Mouse (Mus musculus): Measurements from ENCODE around the gene Zcchc8. TPM values are rescaled to one million over a fixed set of nuclear protein-coding genes. Genes with fewer than 3 reads are reported as not detected.

Gene Zcchc8
- total RNA-seq, 2 experiments from 2014 or later, result 50.5 to 50.7 TPM

DNA sequence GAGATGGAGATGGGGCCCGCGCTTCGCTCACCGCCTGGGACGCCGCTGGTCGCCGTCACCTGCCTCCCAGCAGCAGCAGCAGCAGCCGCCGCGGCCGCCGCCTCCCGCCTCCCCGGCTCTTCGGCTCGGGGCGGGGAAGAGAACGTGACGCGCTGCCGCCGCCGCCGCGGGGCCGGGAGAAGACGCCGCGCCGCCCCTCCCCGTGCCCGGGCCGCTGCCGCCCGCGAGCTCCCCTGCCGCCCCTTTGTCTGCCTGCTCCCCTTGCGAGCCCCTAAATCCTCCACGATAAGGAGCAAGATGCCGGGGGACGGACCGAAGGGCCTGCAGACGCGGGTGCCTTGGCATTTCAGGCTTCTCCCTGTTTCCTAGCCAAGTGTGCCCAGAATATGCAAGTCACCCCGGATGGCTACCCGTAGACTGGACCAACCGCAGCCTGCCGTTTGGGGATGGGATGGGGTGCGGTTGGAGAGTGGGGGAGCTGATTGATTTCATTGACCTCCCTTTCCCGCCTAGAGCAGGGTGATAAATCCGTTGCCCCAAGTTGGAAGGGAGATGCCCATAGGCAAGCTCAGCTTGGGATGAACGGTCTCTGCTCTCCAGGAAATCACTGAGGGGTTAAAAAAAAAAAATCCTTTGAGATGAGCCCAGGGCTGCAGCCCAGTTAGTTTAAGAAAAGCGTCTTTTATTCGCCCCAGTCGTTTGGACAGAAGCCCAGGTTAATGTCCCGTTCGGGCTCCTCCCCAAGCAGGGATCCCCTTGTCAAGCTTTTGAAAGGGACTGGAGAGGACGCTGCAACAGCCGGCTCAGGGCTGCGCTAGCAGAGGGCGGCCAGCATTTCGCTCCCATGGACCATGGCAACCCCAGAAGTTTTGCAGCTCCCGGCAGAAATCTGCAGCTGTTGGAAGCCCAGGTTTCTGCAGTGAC lies 36.4 kb downstream of the Zcchc8 start, which contains the start of gene Clip1:
Gene Clip1 (minus strand): TSS at position 398 of the 924 bp plus-strand sequence.
- peak; percentile 71 to 80 for DNase-seq (ENCODE audit: low spot score in 2 of 2)

DNA sequence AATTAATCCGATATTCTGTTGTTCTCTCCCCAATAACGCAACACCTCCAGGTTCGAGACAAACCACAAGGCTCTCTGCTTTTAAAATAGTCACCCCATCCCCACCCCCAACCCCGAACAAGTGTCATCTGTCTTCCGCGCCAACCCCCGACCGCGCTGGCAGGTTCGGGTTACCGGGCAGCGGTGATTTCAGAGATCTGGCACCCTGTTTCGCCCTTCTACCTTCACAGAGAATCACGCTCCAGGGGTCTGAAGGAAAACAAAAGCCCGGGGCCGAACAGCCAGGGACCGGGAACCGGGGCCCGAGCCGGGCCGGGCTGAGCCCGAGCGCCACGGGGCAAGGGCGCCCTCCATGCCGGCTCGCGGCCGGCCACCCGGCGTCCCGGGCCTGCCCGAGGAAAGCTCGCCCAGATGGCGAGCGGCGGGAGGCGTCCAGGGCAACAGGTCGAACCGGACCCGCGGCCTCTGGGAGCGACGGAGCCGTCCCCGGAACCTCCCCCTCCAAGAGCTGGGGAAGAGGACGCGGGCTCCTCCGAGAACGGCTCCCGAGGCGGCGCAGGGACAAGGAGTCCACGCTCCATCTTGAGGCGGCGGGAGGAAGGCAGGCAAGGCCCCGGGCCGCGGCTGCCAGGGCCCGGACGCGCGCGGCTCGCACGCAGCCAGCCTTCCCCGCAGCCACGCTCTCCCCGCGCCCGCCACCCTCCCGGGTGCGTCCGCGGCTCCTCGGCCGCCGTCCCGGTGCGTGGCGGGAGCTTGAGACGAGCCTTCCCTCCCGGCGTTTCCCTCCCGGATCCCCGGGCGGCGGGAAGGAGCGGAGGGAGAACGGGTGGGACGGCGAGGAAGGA lies 37.3 kb downstream of the Zcchc8 start:
- peak; percentile 59 to 71 for DNase-seq (ENCODE audit: low spot score in 2 of 2)

DNA sequence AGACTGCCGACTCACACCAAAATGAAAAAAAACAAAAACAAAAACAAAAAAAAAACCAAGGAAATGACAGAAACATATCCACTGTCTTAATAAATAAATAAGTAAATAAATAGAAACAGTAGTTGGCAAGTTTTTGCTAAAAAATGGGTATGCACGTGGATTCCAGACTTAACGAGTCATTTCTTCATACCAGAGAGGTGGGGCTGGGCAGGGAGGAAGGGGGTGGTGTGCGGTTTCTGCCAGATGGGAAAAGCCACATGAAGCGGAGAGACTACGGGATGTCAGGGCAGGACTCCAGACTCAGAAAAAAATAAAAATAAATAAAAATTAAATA lies 37.9 kb downstream of the Zcchc8 start:
- peak; percentile 21 to 41 for DNase-seq (ENCODE audit: low spot score in 2 of 2)

DNA sequence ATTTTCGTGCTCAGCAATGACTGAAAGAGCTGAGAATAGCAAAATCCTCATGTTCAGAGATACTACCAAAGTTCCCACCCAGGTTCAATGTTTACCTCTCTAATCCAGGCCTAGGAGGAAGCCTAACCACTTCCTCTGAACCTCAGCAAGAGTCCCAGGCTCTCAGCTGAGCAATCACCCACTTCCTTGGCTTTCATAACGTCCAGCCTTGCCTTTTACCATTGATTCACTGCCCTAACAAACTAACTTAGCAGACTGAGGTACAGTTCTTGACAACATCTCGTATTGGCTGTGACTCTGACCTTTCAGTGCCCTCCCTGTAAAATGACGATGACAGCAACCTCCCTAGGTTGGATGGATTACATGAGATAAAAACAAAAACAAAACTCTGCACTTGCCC lies 38.5 kb downstream of the Zcchc8 start:
- no peak for DNase-seq (ENCODE audit: low spot score in 2 of 2)

DNA sequence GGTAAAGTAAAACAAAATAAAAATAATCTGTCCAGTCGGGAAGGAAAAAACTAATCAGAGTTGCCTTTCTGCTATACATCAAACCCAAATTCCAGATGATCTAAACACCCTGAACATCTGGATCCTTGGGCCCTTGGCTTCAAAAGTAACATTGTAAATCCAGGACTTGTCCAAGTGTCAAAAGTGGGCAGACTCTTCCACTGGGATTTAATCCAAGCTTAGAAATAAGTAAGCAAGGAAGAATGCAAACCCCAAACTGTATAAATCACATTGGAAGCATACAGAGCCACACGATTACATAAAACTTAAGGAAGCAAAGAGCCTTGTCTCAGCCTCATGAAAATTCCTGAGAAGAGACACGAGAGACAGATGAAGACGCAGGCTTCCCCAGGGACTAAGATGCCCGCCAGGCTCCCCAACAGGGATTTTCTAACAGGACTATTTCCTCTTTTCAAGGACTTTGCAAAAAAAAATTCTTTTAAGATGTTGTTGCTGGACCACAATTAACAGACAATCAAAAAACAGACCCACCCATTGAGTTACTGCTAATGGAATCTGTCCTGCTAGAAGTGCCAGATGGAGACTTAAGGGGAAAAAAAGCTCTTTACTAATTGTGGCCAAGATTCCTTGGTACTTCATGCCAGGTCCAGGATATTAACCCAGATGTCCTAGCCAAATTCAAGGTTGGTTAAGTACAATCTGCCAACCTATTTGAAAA lies 41.2 kb downstream of the Zcchc8 start:
- no peak for DNase-seq (ENCODE audit: low spot score in 2 of 2)

GRCm38 (mm10) chr5:123679106-123679505 lies 41.8 kb downstream of the Zcchc8 start:
- DNase-seq (ENCODE audit: low spot score in 2 of 2), result no peak

- no peak for DNase-seq (ENCODE audit: low spot score in 2 of 2)
Measured at GRCm38 (mm10) chr5:123675717-123676116, 45.2 kb downstream of the Zcchc8 start.

GRCm38 (mm10) chr5:123675221-123675620 lies 45.7 kb downstream of the Zcchc8 start:
- no peak for DNase-seq (ENCODE audit: low spot score in 2 of 2)

DNA sequence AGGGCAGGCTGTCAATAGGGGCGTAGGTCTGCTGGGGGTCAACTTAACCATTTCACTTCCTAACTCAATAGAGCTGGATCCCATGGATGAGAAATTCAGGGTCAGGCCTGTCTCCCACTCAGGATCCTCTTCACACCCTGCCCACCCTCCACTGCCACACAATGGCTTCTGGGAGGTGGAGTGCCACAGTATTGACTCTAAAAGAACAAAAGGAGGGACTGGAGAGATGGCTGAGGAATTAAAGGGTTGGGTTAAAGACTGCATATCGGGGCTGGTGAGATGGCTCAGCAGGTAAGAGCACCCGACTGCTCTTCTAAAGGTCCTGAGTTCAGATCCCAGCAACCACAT lies 49.5 kb downstream of the Zcchc8 start:
- DNase-seq (ENCODE audit: low spot score in 2 of 2), result no peak

GRCm38 (mm10) chr5:123670800-123671472 lies 50.0 kb downstream of the Zcchc8 start:
- no peak for DNase-seq (ENCODE audit: low spot score in 2 of 2)

DNA sequence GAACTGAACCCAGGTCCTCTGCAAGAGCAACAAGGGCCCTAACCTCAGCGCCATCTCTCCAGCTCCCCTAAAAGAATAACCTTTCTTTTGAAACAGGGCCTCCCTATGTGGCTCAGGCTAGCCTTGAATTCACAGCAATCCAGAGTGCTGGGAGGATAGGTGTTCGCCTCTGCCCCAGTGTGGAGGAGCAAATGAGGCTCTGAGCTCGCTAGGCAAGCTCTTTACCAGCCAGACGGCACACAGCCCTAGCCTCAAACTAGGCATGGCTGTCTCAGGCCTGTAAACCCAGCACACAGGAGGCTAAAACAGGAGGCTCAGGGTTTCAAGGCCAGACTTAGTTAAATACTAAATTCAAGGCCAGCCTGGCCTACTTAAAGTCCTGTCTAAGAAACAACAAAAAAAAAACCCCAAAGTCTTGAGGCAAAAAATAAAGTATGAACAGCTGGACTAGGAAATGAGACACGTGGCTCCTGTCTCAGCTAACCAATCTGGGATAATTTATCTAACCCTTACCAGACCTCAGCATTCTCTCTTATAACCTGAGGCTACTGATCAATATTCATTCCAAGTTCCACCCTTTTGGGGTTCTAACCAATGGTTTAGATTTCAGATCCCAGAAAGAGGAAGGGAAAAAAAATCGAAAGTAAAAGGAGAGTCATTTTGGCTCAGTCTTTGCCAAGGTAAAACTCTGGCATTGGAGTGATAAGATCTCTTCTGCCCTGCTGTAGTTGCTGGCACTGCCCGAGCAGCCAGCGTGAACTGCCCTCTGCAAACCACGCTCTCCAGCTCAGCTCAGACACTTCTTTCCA lies 50.7 kb downstream of the Zcchc8 start:
- DNase-seq (ENCODE audit: low spot score in 2 of 2), result no peak

DNA sequence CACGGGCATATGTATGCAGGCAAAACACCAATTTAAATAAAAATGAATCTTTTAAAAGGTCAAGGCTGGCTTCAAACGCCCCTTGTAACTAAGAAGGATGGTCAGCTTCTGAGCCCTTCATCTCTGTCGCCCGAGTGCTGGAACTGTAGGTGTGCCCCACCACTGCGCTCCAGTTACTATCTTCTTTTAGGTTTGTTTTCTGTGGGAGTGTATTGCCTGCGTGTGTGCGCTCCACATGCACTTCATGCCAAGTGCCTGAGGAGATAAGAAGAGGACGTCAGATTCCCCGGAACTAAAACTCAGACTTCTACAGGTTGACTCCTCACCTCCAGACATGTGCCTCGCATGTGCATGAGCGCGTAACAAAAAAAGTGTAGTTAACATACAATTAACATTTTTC lies 53.0 kb downstream of the Zcchc8 start:
- no peak for DNase-seq (ENCODE audit: low spot score in 2 of 2)

- no peak for DNase-seq (ENCODE audit: low spot score in 2 of 2)
Measured at GRCm38 (mm10) chr5:123665956-123666355, 54.9 kb downstream of the Zcchc8 start.

DNA sequence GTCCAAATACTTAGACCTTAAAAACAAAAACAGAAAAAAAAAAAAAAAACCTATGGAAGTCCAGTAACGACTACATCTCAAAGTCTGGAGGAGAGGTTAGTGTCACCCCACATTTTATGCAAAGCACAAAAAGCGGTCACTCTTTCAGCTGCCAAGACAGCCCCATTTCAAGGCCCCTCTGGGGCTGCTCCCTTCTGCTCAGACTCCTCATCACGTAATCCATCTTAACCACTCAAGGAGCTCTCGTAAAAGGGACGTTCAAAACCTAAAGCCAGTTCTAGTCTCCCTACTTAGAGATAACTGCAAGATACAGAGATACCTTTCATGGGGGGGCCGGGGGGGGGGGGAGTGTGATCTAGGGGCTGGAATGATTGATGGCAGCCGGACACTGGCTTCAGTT lies 56.6 kb downstream of the Zcchc8 start:
- DNase-seq (ENCODE audit: low spot score in 2 of 2), result no peak

GRCm38 (mm10) chr5:123662059-123662458 lies 58.8 kb downstream of the Zcchc8 start:
- no peak for DNase-seq (ENCODE audit: low spot score in 2 of 2)

DNA sequence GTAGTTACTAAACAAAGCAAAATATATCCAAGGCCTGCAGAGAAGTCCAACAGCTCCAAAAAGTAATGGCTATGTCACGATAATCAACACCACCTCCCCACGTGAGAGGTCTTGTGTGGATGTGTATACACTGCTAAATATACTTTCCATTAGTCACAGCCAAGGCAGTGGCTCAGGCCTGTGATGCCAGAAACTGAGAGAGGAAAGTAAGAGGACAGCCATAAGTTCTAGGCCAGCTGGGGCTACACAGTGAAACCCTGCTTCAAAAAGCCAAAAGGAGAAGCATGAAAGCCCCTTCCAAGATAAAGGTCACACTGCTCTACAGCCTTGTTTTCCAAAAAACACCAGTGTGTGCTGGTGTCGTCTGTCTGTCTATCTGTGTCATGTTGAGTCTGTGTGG lies 59.3 kb downstream of the Zcchc8 start:
- no peak for DNase-seq (ENCODE audit: low spot score in 2 of 2)

DNA sequence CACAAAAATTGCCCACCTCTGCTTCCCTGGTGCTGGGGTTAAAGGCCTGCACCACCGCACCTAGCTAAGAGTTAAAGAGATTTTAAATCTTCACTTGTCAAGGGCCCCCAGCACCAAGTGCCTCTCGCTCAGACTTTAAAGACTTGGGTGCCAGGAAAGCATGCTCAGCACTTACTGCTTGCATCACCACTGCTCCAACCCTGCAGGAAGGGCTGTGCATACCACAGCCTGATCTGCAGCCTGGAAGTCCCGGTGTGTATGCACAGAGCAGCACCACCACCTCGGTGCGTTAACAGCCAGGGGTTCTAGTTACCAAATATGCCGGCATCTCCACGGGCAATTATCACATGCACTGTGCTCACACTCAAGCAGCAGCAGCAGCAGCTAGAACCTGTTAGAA lies 63.2 kb downstream of the Zcchc8 start:
- DNase-seq (ENCODE audit: low spot score in 2 of 2), result no peak

GRCm38 (mm10) chr5:123654937-123655336 lies 66.0 kb downstream of the Zcchc8 start:
- no peak for DNase-seq (ENCODE audit: low spot score in 2 of 2)

GRCm38 (mm10) chr5:123653287-123653801 lies 67.6 kb downstream of the Zcchc8 start:
- DNase-seq (ENCODE audit: low spot score in 2 of 2), result no peak

- DNase-seq (ENCODE audit: low spot score in 2 of 2), result no peak
Measured at GRCm38 (mm10) chr5:123650825-123651224, 70.1 kb downstream of the Zcchc8 start.

Data from layer of hippocampus, postnatal 10 days (tissue).